Mouse (Mus musculus): ENCODE data around the gene Ttc16.

The Ttc16 gene

GRCm38 (mm10) chr2:32775359-32776074, at the start of gene Ttc16, which contains the start of gene Ptrh1:
Gene Ttc16 (minus strand): TSS chr2:32775633.
Gene Ptrh1 (plus strand): TSS chr2:32775786.
- peak; percentile 99 for DNase-seq (ENCODE audit: low read depth)

GRCm38 (mm10) chr2:32824778-32825177, 49.3 kb upstream of the Ttc16 start:
- DNase-seq (ENCODE audit: low read depth): no peak

GRCm38 (mm10) chr2:32824181-32824580, 48.7 kb upstream of the Ttc16 start:
- no peak for DNase-seq (ENCODE audit: low read depth)

GRCm38 (mm10) chr2:32823579-32824154, 48.2 kb upstream of the Ttc16 start:
- no peak for DNase-seq (ENCODE audit: low read depth)

- DNase-seq (ENCODE audit: low read depth): no peak
Measured at GRCm38 (mm10) chr2:32823153-32823552, 47.7 kb upstream of the Ttc16 start.

GRCm38 (mm10) chr2:32822643-32823042, 47.2 kb upstream of the Ttc16 start:
- DNase-seq (ENCODE audit: low read depth): no peak

- DNase-seq (ENCODE audit: low read depth): peak; percentile 71
Measured at GRCm38 (mm10) chr2:32821041-32821802, 45.8 kb upstream of the Ttc16 start.

- no peak for DNase-seq (ENCODE audit: low read depth)
Measured at GRCm38 (mm10) chr2:32818208-32818607, 42.8 kb upstream of the Ttc16 start.

- no peak for DNase-seq (ENCODE audit: low read depth)
Measured at GRCm38 (mm10) chr2:32817589-32817988, 42.2 kb upstream of the Ttc16 start.

GRCm38 (mm10) chr2:32816946-32817581, 41.6 kb upstream of the Ttc16 start:
- DNase-seq (ENCODE audit: low read depth): peak; percentile 54

- no peak for DNase-seq (ENCODE audit: low read depth)
Measured at GRCm38 (mm10) chr2:32816497-32816896, 41.1 kb upstream of the Ttc16 start.

- DNase-seq (ENCODE audit: low read depth): no peak
Measured at GRCm38 (mm10) chr2:32811959-32812358, 36.5 kb upstream of the Ttc16 start.

GRCm38 (mm10) chr2:32808816-32809566, 33.6 kb upstream of the Ttc16 start:
- no peak for DNase-seq (ENCODE audit: low read depth)

GRCm38 (mm10) chr2:32798251-32798962, 23.0 kb upstream of the Ttc16 start:
- peak; percentile 21 for DNase-seq (ENCODE audit: low read depth)

- DNase-seq (ENCODE audit: low read depth): no peak
Measured at GRCm38 (mm10) chr2:32795748-32796418, 20.4 kb upstream of the Ttc16 start.

- DNase-seq (ENCODE audit: low read depth): peak; percentile 79
Measured at GRCm38 (mm10) chr2:32791297-32791696, 15.9 kb upstream of the Ttc16 start.

- peak; percentile 78 for DNase-seq (ENCODE audit: low read depth)
Measured at GRCm38 (mm10) chr2:32788581-32788980, 13.1 kb upstream of the Ttc16 start.

GRCm38 (mm10) chr2:32787176-32787575, 11.7 kb upstream of the Ttc16 start:
- peak; percentile 28 for DNase-seq (ENCODE audit: low read depth)

GRCm38 (mm10) chr2:32784048-32784681, 8.7 kb upstream of the Ttc16 start, which contains the start of gene Cfap157:
Gene Cfap157 (minus strand): TSS chr2:32784428.
- DNase-seq (ENCODE audit: low read depth): peak; percentile 22

- no peak for DNase-seq (ENCODE audit: low read depth)
Measured at GRCm38 (mm10) chr2:32781710-32782109, 6.3 kb upstream of the Ttc16 start.
